Mouse (Mus musculus): Measurements from ENCODE around the gene Irf2bpl. TPM values are rescaled to one million over a fixed set of nuclear protein-coding genes. Genes with fewer than 3 reads are reported as not detected.

The Irf2bpl gene
- polyA plus RNA-seq, 1 experiment from 2014 or later = 74.8 TPM

DNA sequence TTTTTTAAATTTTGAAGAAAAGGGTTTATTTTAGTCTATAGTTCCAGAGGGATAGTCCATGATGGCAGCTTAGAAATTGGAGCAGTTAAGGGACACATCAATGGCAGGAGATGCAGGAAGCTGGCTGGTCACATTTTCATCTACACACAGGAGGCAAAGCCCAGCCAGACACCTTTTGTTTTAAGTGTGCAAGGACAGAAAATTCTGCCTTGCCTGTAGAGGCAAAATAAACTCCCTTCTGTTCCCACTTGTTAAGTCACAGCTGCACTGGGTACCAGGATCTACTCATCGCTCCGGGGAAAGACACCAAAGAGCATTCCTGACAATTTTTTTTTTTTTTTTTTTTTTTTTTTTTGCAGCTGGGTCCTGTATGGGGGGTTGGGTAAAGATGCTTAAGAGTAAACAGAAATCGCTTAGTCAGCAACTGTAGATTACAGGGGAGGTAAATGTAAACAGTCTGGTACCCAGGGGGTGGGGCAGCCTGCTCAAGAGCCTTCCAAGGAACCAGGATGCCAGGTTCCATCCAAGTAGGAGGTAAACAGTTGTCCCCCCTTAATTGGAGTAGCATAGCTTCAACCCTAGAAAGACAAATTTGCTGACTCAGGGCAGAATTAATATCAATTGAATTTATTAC is 4.4 kb downstream of the Irf2bpl start:
- Histone ChIP-seq H3K4me3 (replicated peaks) (peak overlapping the region; percentile 14; the same call in 1 of the 2 replicates), H3K9me3 (no peaks in the 10 kb centered on the region), H3K27ac (peak overlapping the region; percentile 78), H3K9ac (no peak overlapping the region), H3K36me3 (replicated peaks) (peaks cover 6% of the 10 kb centered on the region; the same call in 1 of the 2 replicates), H3K4me2 (peak overlapping the region; percentile 97), H3K27me3 (no peaks in the 10 kb centered on the region), H3K4me1 (peaks cover 41% of the 10 kb centered on the region)
- 67% methylated on average over 3 of the region's 3 CpGs for WGBS
- no peak for ATAC-seq (ENCODE audit: low FRiP score)

DNA sequence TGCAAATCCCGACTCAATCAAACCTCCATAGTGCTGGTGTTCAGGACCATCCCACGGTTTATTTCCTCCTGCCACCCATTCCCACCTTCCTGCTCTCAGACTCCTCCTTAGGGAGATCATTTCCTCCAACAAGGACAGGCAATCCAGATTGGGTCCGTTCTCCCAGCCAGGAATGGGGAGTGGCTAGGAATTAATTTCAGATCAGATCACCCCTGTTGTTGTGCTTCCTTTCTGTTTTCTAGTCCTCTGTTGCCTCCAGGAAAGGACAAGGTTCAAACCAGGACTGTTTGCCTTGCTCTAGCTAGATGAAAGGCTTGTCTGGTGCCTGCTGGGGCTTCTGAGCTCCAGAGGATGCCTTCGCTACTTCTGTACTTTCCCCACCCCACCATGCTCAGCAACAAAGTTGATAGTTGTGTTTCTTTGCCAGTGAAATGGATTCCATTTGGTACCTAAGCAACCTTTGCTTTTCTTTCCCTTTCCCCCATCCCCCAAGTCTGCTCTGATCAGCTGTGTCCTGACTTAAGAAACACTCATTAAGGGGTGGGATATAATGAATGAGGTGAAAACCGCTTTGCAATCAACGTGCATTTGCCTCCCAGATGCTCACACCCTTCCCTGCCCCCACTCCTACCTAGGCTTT is 5.0 kb downstream of the Irf2bpl start:
- no peaks in the 10 kb centered on the region for H3K27me3 ChIP-seq
- H3K9ac ChIP-seq = no peak overlapping the region
- peaks cover 37% of the 10 kb centered on the region for H3K4me1 ChIP-seq
- H3K9me3 ChIP-seq = no peaks in the 10 kb centered on the region
- no peak for ATAC-seq (ENCODE audit: low FRiP score)
- 48% methylated on average over 6 of the region's 6 CpGs for WGBS
- H3K27ac ChIP-seq = peak overlapping the region; percentile 78
- H3K4me2 ChIP-seq = peak overlapping the region; percentile 97; the same call in 1 of the 2 replicates
- H3K4me3 ChIP-seq (replicated peaks) = no peak overlapping the region
- peaks cover 6% of the 10 kb centered on the region; the same call in 1 of the 2 replicates for H3K36me3 ChIP-seq (replicated peaks)

- no peak for ATAC-seq (ENCODE audit: low FRiP score)
- H3K9ac ChIP-seq = no peak overlapping the region
These were observed 5.9 kb downstream of the Irf2bpl start for GRCm38 (mm10) chr12:86878426-86879353.

DNA sequence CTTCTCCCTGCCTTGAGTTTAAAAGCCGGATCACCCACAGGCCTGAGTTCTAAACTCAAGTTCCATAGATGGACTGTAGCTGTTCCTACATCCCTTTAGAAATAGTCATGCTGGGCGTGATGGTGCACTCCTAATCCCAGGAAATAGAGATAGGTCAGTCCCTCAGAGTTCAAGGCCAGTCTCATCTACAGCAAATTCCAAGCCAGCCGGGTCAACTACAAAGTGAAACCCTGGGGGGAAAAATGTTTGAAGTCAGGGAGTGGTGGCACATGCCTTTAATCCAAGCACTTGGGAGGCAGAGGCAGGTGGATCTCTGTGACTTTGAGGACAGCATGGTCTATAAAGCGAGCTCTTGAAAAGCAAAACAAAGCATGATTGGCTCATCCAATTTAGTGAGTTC is 7.6 kb downstream of the Irf2bpl start:
- H3K4me1 ChIP-seq = peaks cover 33% of the 10 kb centered on the region
- no peak overlapping the region for H3K27ac ChIP-seq
- H3K9me3 ChIP-seq = no peaks in the 10 kb centered on the region
- H3K4me3 ChIP-seq (replicated peaks) = no peak overlapping the region
- WGBS = 91% methylated on average over 4 of the region's 4 CpGs
- peaks cover 6% of the 10 kb centered on the region; the same call in 1 of the 2 replicates for H3K36me3 ChIP-seq (replicated peaks)
- no peak for ATAC-seq (ENCODE audit: low FRiP score)
- H3K9ac ChIP-seq = no peak overlapping the region
- no peaks in the 10 kb centered on the region for H3K27me3 ChIP-seq
- no peak overlapping the region for H3K4me2 ChIP-seq

More at GRCm38 (mm10) chr12:86878426-86879353, 5.9 kb downstream of the Irf2bpl start:
- Histone ChIP-seq H3K27ac (peak overlapping the region; percentile 78; the same call in 1 of the 2 replicates), H3K27me3 (no peaks in the 10 kb centered on the region), H3K4me2 (peak overlapping the region; percentile 19), H3K4me3 (replicated peaks) (no peak overlapping the region), H3K9me3 (no peaks in the 10 kb centered on the region), H3K4me1 (peaks cover 37% of the 10 kb centered on the region), H3K36me3 (replicated peaks) (peaks cover 6% of the 10 kb centered on the region; the same call in 1 of the 2 replicates)
- WGBS = 61% methylated on average over 16 of the region's 16 CpGs

GRCm38 (mm10) chr12:86876116-86876515 is 8.5 kb downstream of the Irf2bpl start:
- Histone ChIP-seq H3K27ac (no peak overlapping the region), H3K4me3 (replicated peaks) (no peak overlapping the region), H3K27me3 (no peaks in the 10 kb centered on the region), H3K9ac (no peak overlapping the region), H3K36me3 (replicated peaks) (0 out of 2 replicates have a peak, but pooled peaks cover 3% of the 10 kb centered on the region), H3K4me2 (no peak overlapping the region), H3K4me1 (peaks cover 30% of the 10 kb centered on the region), H3K9me3 (no peaks in the 10 kb centered on the region)
- no peak for ATAC-seq (ENCODE audit: low FRiP score)
- WGBS = 87% methylated on average over 5 of the region's 5 CpGs

- Histone ChIP-seq H3K4me1 (peaks cover 4% of the 10 kb centered on the region), H3K4me3 (replicated peaks) (no peak overlapping the region), H3K4me2 (no peak overlapping the region), H3K27me3 (no peaks in the 10 kb centered on the region), H3K27ac (0 out of 2 replicates have a peak overlapping the region, but pooled peaks have one; percentile 13), H3K9ac (no peak overlapping the region), H3K36me3 (replicated peaks) (no peaks in the 10 kb centered on the region), H3K9me3 (no peaks in the 10 kb centered on the region)
- ATAC-seq (ENCODE audit: low FRiP score) = no peak
- 71% methylated on average over 9 of the region's 9 CpGs for WGBS
These were observed 12.1 kb downstream of the Irf2bpl start for GRCm38 (mm10) chr12:86872335-86873040.

- Histone ChIP-seq H3K4me3 (replicated peaks) (no peak overlapping the region), H3K27ac (no peak overlapping the region), H3K9me3 (no peaks in the 10 kb centered on the region), H3K4me1 (peaks cover 4% of the 10 kb centered on the region), H3K4me2 (no peak overlapping the region), H3K27me3 (no peaks in the 10 kb centered on the region), H3K9ac (no peak overlapping the region), H3K36me3 (replicated peaks) (no peaks in the 10 kb centered on the region)
- no peak for ATAC-seq (ENCODE audit: low FRiP score)
- 85% methylated on average over 4 of the region's 4 CpGs for WGBS
These were observed 12.8 kb downstream of the Irf2bpl start for GRCm38 (mm10) chr12:86871666-86872334.

DNA sequence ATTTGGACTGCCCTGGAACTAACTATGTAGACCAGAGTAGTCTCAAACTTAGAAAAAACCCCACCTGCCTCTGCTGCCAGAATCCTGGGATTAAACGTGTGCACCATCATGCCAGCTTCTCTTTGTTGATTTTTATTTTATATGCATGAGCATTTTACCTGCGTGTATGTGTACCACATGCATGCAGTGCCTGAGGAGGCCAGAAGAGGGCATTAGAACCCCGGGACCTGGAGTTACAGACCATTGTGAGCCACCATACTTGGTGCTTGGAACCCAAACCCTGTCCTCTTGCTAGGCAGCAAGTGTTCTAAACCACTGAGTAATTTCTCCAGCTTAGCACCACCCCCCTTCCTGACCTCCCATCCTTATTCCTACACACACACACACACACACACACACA is 13.6 kb downstream of the Irf2bpl start:
- H3K27me3 ChIP-seq = no peaks in the 10 kb centered on the region
- H3K4me2 ChIP-seq = no peak overlapping the region
- no peak for ATAC-seq (ENCODE audit: low FRiP score)
- H3K9ac ChIP-seq = no peak overlapping the region
- WGBS = 96% methylated on average over 3 of the region's 3 CpGs
- no peak overlapping the region for H3K4me3 ChIP-seq (replicated peaks)
- no peak overlapping the region for H3K27ac ChIP-seq
- peaks cover 4% of the 10 kb centered on the region for H3K4me1 ChIP-seq
- H3K36me3 ChIP-seq (replicated peaks) = no peaks in the 10 kb centered on the region
- H3K9me3 ChIP-seq = no peaks in the 10 kb centered on the region

DNA sequence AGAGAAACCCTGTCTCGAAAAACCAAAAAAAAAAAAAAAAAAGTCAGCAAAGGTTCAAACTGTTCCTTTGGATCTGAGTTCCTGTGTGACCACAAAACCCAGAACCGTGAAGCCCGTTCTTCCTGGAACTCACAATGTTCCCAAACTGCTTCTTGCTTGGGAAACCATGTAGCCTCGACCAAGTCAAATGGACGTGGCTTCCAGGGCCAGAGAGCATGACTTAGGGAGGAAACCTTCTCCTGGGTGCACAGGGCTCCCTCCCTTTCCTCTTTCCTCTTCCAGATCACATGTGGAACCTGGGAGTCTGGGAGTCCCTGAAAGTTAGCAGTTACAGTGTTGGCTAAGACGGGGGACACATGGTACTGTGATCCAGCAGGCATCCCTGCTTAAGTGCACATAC is 14.8 kb downstream of the Irf2bpl start:
- WGBS = 92% methylated on average over 6 of the region's 6 CpGs
- Histone ChIP-seq H3K4me2 (no peak overlapping the region), H3K27me3 (no peaks in the 10 kb centered on the region), H3K9me3 (no peaks in the 10 kb centered on the region), H3K4me3 (replicated peaks) (no peak overlapping the region), H3K27ac (no peak overlapping the region), H3K4me1 (peaks cover 4% of the 10 kb centered on the region), H3K36me3 (replicated peaks) (no peaks in the 10 kb centered on the region), H3K9ac (no peak overlapping the region)
- no peak for ATAC-seq (ENCODE audit: low FRiP score)

DNA sequence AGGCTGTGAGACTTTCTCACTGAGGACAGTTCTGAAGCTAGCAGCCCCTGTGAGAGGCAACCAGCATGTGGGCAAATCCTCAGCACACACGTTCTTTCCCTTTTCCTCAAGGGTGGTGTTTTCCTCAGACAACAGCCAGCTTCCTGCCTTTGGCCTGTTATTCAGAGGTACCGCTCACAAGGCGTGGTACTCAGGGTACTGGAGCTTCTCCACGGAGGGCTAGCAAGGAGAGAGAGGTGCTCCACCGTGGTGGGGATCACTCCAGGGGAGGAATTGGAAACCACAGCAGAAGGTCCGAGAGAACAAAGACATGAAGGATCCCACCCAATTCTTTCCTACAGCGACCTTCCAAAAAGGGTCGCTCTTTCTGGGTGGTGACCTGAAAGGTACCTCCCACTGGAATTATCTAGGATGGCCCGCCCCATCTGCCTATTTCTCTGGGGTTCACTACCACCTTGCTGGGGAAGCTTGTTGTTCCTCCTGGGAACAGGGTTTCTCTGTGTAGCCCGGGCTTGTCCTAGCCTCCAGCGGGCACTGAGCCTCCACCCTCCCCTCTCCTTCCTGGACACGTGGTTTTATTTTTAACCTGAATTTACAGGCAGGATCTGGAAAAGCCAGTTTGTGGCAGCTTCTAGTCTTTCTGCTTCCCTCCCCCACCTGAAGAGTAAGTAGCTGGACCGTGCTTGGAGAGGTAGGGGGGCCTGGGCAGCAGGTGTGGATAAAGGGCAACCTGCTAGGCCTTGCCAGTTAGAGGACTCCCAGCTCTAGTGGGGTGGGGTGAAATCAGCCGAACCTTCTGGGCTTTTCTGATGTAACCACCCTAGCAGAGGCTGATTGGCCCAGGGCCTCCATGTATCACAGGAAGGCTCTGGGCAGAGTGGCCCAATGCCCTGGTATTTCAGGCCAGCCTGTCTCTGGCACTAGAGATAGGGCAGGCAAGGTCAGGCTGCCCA is 17.1 kb downstream of the Irf2bpl start:
- Histone ChIP-seq H3K36me3 (replicated peaks) (no peaks in the 10 kb centered on the region), H3K4me3 (replicated peaks) (no peak overlapping the region), H3K4me1 (peaks cover 4% of the 10 kb centered on the region), H3K27me3 (no peaks in the 10 kb centered on the region), H3K4me2 (no peak overlapping the region), H3K9me3 (no peaks in the 10 kb centered on the region), H3K9ac (no peak overlapping the region), H3K27ac (no peak overlapping the region)
- 52% methylated on average over 14 of the region's 14 CpGs for WGBS
- ATAC-seq (ENCODE audit: low FRiP score) = no peak
